Mouse (Mus musculus): ENCODE data around the gene Zkscan4. TPM values are rescaled to one million over a fixed set of nuclear protein-coding genes. Genes with fewer than 3 reads are reported as not detected.

Zkscan4 gene
- total RNA-seq, 4 experiments from 2014 or later = 2.5 to 4.9 (median 3.8) TPM

DNA sequence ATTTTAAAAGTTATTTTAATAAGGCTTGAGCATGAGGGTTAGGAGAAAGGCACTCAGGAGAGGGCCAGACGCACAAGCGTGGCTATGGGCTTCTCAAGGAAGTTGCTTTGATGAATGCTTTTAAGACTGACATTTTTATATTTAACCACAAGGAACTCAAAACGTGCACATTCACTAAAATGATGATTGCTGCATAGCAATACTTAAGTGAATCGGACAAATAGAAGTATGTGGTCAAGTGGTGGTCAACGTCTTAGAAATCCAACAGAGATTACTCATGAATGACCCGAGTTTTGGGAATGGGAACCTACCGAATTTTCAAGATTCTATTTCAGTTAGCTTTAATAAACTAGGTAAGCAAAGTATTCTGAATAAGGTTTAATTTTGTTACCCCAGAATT, 51.4 kb downstream of the Zkscan4 start:
- DNase-seq = no peak

DNA sequence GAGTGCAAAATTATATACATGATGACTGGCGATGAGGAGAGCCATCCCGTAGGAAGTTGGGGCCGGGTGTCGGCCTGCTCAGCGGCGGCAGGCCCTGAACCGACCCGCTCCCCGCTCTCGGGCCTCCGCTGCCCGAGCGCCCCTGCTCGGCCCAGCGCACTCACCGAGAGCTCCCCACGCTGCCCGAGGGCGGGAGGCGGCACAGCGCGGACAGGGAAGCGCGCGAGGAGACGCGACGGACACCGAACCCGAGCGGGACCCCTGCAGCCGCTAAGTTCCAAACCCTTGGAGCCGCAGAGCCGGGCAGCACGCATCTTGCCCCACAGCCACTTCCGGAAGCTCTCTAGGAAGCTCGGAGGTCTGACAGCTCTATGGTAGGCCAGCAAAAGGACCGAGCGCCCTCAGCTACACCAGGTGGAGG, 52.1 kb downstream of the Zkscan4 start, which contains the start of gene Zkscan8:
Gene Zkscan8 (minus strand): TSS at position 340 of the 421 bp plus-strand sequence.
- peak; percentile 82 for DNase-seq

Small RNA genes lying within 50 kb of the gene (microRNA-seq; reads per million reads assigned to microRNA genes)
- gene Mir1896 = 0 reads per million in 2 experiments

Other genes starting within 250 kb of the Zkscan4 start
- gene Gpx5, start 186.2 kb upstream of the Zkscan4 start, total RNA-seq (2022) = not detected
- gene Gpx6, start 166.8 kb upstream of the Zkscan4 start, total RNA-seq (2022) = not detected
- gene Olfr1367, start 132.0 kb upstream of the Zkscan4 start, total RNA-seq (2022) = not detected
- gene Zscan12, start 116.1 kb upstream of the Zkscan4 start, total RNA-seq (2022) = 10 to 100 TPM in 3 of 4 experiments, 1 to 10 TPM in 1; 9.6 to 12.8 (median 11.1) TPM
- 10 to 100 TPM; 55.7 to 74.1 (median 68.0) TPM for gene Zkscan3, start 76.2 kb upstream of the Zkscan4 start, total RNA-seq (2022)
- gene Pgbd1, start 37.8 kb upstream of the Zkscan4 start, total RNA-seq (2022) = 1 to 10 TPM in 2 of 4 experiments, under 1 TPM in 2; 0.75 to 1.9 (median 1.1) TPM
- gene Zscan26, start 25.2 kb upstream of the Zkscan4 start, total RNA-seq (2022) = 10 to 100 TPM; 41.9 to 57.9 (median 51.1) TPM
- gene Nkapl, start 10.4 kb upstream of the Zkscan4 start, total RNA-seq (2022) = 1 to 10 TPM; 1.2 to 2.1 (median 1.8) TPM
- not detected for gene Gm10065, start 534 bp downstream of the Zkscan4 start, total RNA-seq (2022)
- 10 to 100 TPM in 2 of 4 experiments, 1 to 10 TPM in 2; 7.8 to 11.5 (median 10.3) TPM for gene AK157302, start 16.3 kb downstream of the Zkscan4 start, total RNA-seq (2022)
- gene Gm11273, start 22.5 kb downstream of the Zkscan4 start, total RNA-seq (2022) = 10 to 100 TPM; 48.5 to 62.2 (median 55.3) TPM
- 10 to 100 TPM; 20.4 to 30.2 (median 26.0) TPM for gene Zkscan8, start 52.2 kb downstream of the Zkscan4 start, total RNA-seq (2022)
- not detected for gene Olfr1366, start 63.9 kb downstream of the Zkscan4 start, total RNA-seq (2022)
- gene Olfr1535, start 81.0 kb downstream of the Zkscan4 start, total RNA-seq (2022) = not detected
- gene Olfr1364, start 102.9 kb downstream of the Zkscan4 start, total RNA-seq (2022) = not detected
- gene Olfr1362, start 135.1 kb downstream of the Zkscan4 start, total RNA-seq (2022) = not detected
- gene Olfr11, start 163.6 kb downstream of the Zkscan4 start, total RNA-seq (2022) = not detected
- not detected for gene Olfr1361, start 184.5 kb downstream of the Zkscan4 start, total RNA-seq (2022)
- not detected for gene Olfr1360, start 198.5 kb downstream of the Zkscan4 start, total RNA-seq (2022)
- gene Olfr1359, start 219.2 kb downstream of the Zkscan4 start, total RNA-seq (2022) = not detected
- 10 to 100 TPM; 19.0 to 38.1 (median 29.8) TPM for gene Hist1h2bl, start 237.2 kb downstream of the Zkscan4 start, total RNA-seq (2022)
- gene Hist1h2ai, start 237.5 kb downstream of the Zkscan4 start, total RNA-seq (2022) = 1 to 10 TPM; 2.1 to 9.9 (median 7.2) TPM
- gene Hist1h3h, start 238.8 kb downstream of the Zkscan4 start, total RNA-seq (2022) = 10 to 100 TPM; 23.6 to 39.6 (median 35.8) TPM
- gene Hist1h2bm, start 243.1 kb downstream of the Zkscan4 start, total RNA-seq (2022) = 1 to 10 TPM; 3.7 to 7.9 (median 5.3) TPM